Mouse (Mus musculus) myocyte (in vitro differentiated cells): ENCODE measurements at regions not wholly inside any gene's neighbourhood (a gene's known extent, or its start where the extent isn't known, plus 50 kb on each side); places are given as distances from the start of the nearest gene placed in this dataset.

ENCODE experiments used
- H3K27me3 ChIP-seq: one replicate; pipeline ENCODE4 v1.6.1; 2011; ENCODE audit not compliant: control insufficient read depth, insufficient read depth, insufficient read length
- H3K36me3 ChIP-seq: one replicate; pipeline ENCODE4 v1.6.1; 2011; ENCODE audit not compliant: control insufficient read depth, insufficient read depth
- H3K4me2 ChIP-seq: one replicate; pipeline ENCODE4 v1.6.1; 2011; ENCODE audit warnings: low read depth, control low read depth
- H3K4me3 ChIP-seq: one replicate; pipeline ENCODE4 v1.5.1; 2011; ENCODE audit warnings: mild to moderate bottlenecking, control low read depth, moderate library complexity
- H3K79me2 ChIP-seq: one replicate; pipeline ENCODE4 v1.6.1; 2011; ENCODE audit not compliant: control insufficient read depth, insufficient read depth
- H3ac ChIP-seq: one replicate; pipeline ENCODE4 v1.6.1; 2011; ENCODE audit not compliant: control insufficient read depth, insufficient read length
- CEBPB ChIP-seq: IDR thresholded peaks from 2 replicates; pipeline ENCODE4 v1.6.1; 2011; ENCODE audit warnings: mild to moderate bottlenecking, moderate library complexity; ENCODE audit not compliant: poor library complexity, insufficient read depth, severe bottlenecking
- E2F4 ChIP-seq: IDR thresholded peaks from one replicate; pipeline ENCODE4 v1.6.1; 2011; ENCODE audit warnings: mild to moderate bottlenecking, control low read depth, moderate library complexity; ENCODE audit not compliant: insufficient read depth
- MAX ChIP-seq: IDR thresholded peaks from one replicate; pipeline ENCODE4 v1.6.1; 2011; ENCODE audit warnings: low read depth, mild to moderate bottlenecking, control low read depth
- MYOD1 ChIP-seq, 3 experiments: IDR thresholded peaks; one replicate each; pipeline ENCODE4 v1.6.1; 2011; ENCODE audit warnings: control low read depth in 2 of 3, low read depth in 2 of 3, mild to moderate bottlenecking in 2 of 3, moderate library complexity in 1 of 3; ENCODE audit not compliant: insufficient read length in 2 of 3, control insufficient read depth in 1 of 3
- MYOG ChIP-seq, 3 experiments: IDR thresholded peaks; one replicate each; pipeline ENCODE4 v1.6.1; 2011; ENCODE audit warnings: control low read depth in 2 of 3, low read depth in 2 of 3, mild to moderate bottlenecking in 2 of 3; ENCODE audit not compliant: insufficient read length in 2 of 3, control insufficient read depth in 1 of 3, insufficient read depth in 1 of 3
- POLR2A ChIP-seq: IDR thresholded peaks from one replicate; pipeline ENCODE4 v1.6.1; 2011; ENCODE audit warnings: low read depth, mild to moderate bottlenecking, control low read depth, moderate library complexity; ENCODE audit not compliant: insufficient read length
- POLR2AphosphoS2 ChIP-seq: IDR thresholded peaks from one replicate; pipeline ENCODE4 v1.6.1; 2011; ENCODE audit warnings: low read depth, control low read depth; ENCODE audit not compliant: insufficient read length
- REST ChIP-seq: IDR thresholded peaks from one replicate; pipeline ENCODE4 v1.6.1; 2011; ENCODE audit warnings: mild to moderate bottlenecking, control low read depth, moderate library complexity; ENCODE audit not compliant: insufficient read depth, insufficient read length
- SRF ChIP-seq: IDR thresholded peaks from one replicate; pipeline ENCODE4 v1.6.1; 2011; ENCODE audit warnings: low read depth; ENCODE audit not compliant: control insufficient read depth, insufficient read length
- TCF12 ChIP-seq: IDR thresholded peaks from one replicate; pipeline ENCODE4 v1.6.1; 2011; ENCODE audit warnings: mild to moderate bottlenecking, control low read depth; ENCODE audit not compliant: poor library complexity, insufficient read depth, severe bottlenecking
- TCF3 ChIP-seq: IDR thresholded peaks from one replicate; pipeline ENCODE4 v1.6.1; 2011; ENCODE audit warnings: low read depth, control low read depth; ENCODE audit not compliant: insufficient read length
- USF1 ChIP-seq: IDR thresholded peaks from one replicate; pipeline ENCODE4 v1.6.1; 2011; ENCODE audit warnings: low read depth, mild to moderate bottlenecking, control low read depth, moderate library complexity

DNA sequence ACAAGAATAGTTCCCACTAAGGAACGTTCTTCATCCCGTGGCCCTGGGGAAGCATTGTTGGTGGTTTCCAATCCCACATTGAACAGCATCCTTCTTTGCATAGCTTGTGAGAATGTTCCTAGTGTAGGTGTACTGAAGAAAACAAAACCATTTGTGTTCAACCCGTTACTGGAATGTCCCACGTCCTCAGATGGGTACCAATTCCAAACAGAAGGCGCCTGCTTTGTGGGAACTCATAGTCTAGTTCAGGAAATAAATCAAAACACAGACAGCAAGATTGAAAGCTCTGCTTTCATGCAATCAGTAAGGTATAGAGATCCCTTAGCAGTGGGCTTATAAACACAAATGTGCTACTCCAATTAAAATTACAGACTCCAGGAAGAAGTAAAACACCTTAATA lies 219.4 kb downstream of the Lrig3 start:
- H3K27me3 ChIP-seq = no peaks in the 10 kb centered on the region
- no peaks in the 10 kb centered on the region for H3K36me3 ChIP-seq
- no peak overlapping the region for H3ac ChIP-seq
- no peak overlapping the region for H3K4me2 ChIP-seq
- TF ChIP-seq TCF3 = no peak
- TF ChIP-seq E2F4 = no peak
- TF ChIP-seq REST = no peak
- no peak for TF ChIP-seq USF1
- no peak for TF ChIP-seq SRF
- no peak for TF ChIP-seq POLR2AphosphoS2
- no peak for TF ChIP-seq POLR2A
- no peak for TF ChIP-seq MYOD1 (IDR thresholded peaks at IDR 0.05; ENCODE audit: control insufficient read depth in 1 of 3, insufficient read length in 2 of 3, low read depth in 2 of 3)
- no peak for TF ChIP-seq TCF12
- no peak for TF ChIP-seq MYOG (IDR thresholded peaks at IDR 0.05; ENCODE audit: control insufficient read depth in 1 of 3, insufficient read depth in 1 of 3, insufficient read length in 2 of 3, low read depth in 2 of 3)
- TF ChIP-seq MAX = no peak
- TF ChIP-seq CEBPB = no peak
- H3K79me2 ChIP-seq = no peaks in the 10 kb centered on the region
- no peak overlapping the region for H3K4me3 ChIP-seq

GRCm38 (mm10) chr10:126186086-126186485 lies 220.1 kb downstream of the Lrig3 start:
- no peak overlapping the region for H3K4me2 ChIP-seq
- H3K79me2 ChIP-seq = no peaks in the 10 kb centered on the region
- H3K36me3 ChIP-seq = no peaks in the 10 kb centered on the region
- no peak overlapping the region for H3ac ChIP-seq
- H3K4me3 ChIP-seq = no peak overlapping the region
- H3K27me3 ChIP-seq = no peaks in the 10 kb centered on the region
- no peak for TF ChIP-seq TCF3
- no peak for TF ChIP-seq TCF12
- TF ChIP-seq POLR2A = no peak
- TF ChIP-seq MYOG (IDR thresholded peaks at IDR 0.05; ENCODE audit: control insufficient read depth in 1 of 3, insufficient read depth in 1 of 3, insufficient read length in 2 of 3, low read depth in 2 of 3) = no peak
- no peak for TF ChIP-seq SRF
- TF ChIP-seq MAX = no peak

DNA sequence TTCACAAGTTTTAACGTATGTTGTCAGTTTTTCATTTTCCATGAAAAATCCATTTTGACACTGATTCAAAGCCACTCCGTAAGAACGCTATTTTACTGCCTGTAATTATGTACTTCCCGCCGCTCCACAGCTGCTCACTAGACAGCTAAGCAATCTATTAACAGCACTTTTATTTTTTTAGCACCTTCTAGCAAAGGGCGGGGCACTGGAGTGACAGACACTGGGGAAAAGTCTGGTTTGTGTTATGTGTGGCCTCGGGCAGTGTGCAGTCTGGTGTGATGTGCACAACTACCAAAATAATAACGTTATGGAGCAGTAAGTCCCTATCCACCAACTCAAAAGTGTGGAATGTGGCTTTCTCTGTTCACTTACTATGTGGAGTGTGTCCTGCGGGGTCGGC lies 223.0 kb downstream of the Lrig3 start:
- H3ac ChIP-seq = no peak overlapping the region
- no peak overlapping the region for H3K4me2 ChIP-seq
- TF ChIP-seq USF1 (no peak), CEBPB (no peak), MYOD1 (IDR thresholded peaks at IDR 0.05; ENCODE audit: control insufficient read depth in 1 of 3, insufficient read length in 2 of 3, low read depth in 2 of 3) (no peak), SRF (no peak), E2F4 (no peak), TCF12 (no peak), MAX (no peak), POLR2A (no peak), POLR2AphosphoS2 (no peak), TCF3 (no peak), REST (no peak), MYOG (IDR thresholded peaks at IDR 0.05; ENCODE audit: control insufficient read depth in 1 of 3, insufficient read depth in 1 of 3, insufficient read length in 2 of 3, low read depth in 2 of 3) (no peak)
- H3K79me2 ChIP-seq = no peaks in the 10 kb centered on the region
- no peaks in the 10 kb centered on the region for H3K36me3 ChIP-seq
- no peaks in the 10 kb centered on the region for H3K27me3 ChIP-seq
- H3K4me3 ChIP-seq = no peak overlapping the region
